Mouse (Mus musculus) MEL (cell line): Measurements from ENCODE around the gene 1700001P01Rik.

Source experiments
- CHD1 ChIP-seq: IDR thresholded peaks from 2 replicates; pipeline ENCODE4 v1.6.1; 2012; ENCODE audit warnings: low read depth, mild to moderate bottlenecking, inconsistent platforms, low read length, improper control_type of control experiment
- CHD2 ChIP-seq: IDR thresholded peaks from 2 replicates; pipeline ENCODE4 v1.6.1; 2011; ENCODE audit warnings: low read length, improper control_type of control experiment
- CTCF ChIP-seq, 3 experiments: IDR thresholded peaks in 2 of 3; conservative IDR thresholded peaks in 1 of 3; 2 replicates each; pipeline ENCODE4 v1.5.1; 2011 to 2012; ENCODE audit warnings: low read length in 3 of 3, low read depth in 2 of 3, mild to moderate bottlenecking in 2 of 3, improper control_type of control experiment in 1 of 3, inconsistent platforms in 1 of 3, mixed read lengths in 1 of 3, moderate library complexity in 1 of 3; ENCODE audit not compliant: control insufficient read depth in 1 of 3, insufficient read depth in 1 of 3, poor library complexity in 1 of 3, severe bottlenecking in 1 of 3
- EP300 ChIP-seq, 2 experiments: IDR thresholded peaks; 2 replicates each; pipeline ENCODE4 v1.6.1; 2011; ENCODE audit warnings: improper control_type of control experiment in 2 of 2, low read length in 2 of 2, low read depth in 1 of 2, mild to moderate bottlenecking in 1 of 2
- GATA1 ChIP-seq: IDR thresholded peaks from 2 replicates; pipeline ENCODE4 v1.6.1; 2011; ENCODE audit warnings: low read depth, low read length, improper control_type of control experiment
- KAT2A ChIP-seq: conservative IDR thresholded peaks from 2 replicates; pipeline ENCODE4 v1.6.1; 2012; ENCODE audit warnings: low read depth, low read length, improper control_type of control experiment, inconsistent platforms
- MAX ChIP-seq: IDR thresholded peaks from 2 replicates; pipeline ENCODE4 v1.6.1; 2011; ENCODE audit warnings: low read length, improper control_type of control experiment
- POLR2A ChIP-seq, 2 experiments: IDR thresholded peaks; 2 replicates each; pipeline ENCODE4 v1.6.1; 2011 to 2012; ENCODE audit warnings: low read length in 2 of 2, mild to moderate bottlenecking in 2 of 2, control low read depth in 1 of 2, improper control_type of control experiment in 1 of 2, low read depth in 1 of 2, moderate library complexity in 1 of 2; ENCODE audit not compliant: control insufficient read depth in 1 of 2, insufficient read depth in 1 of 2, poor library complexity in 1 of 2
- POLR2AphosphoS5 ChIP-seq: IDR thresholded peaks from 2 replicates; pipeline ENCODE4 v1.6.1; 2012; ENCODE audit warnings: low read depth, borderline replicate concordance, mild to moderate bottlenecking, inconsistent platforms, low read length, moderate library complexity, mixed read lengths
- RAD21 ChIP-seq: IDR thresholded peaks from 2 replicates; pipeline ENCODE4 v1.6.1; 2011; ENCODE audit warnings: mild to moderate bottlenecking, low read depth, low read length, improper control_type of control experiment
- RCOR1 ChIP-seq: IDR thresholded peaks from 2 replicates; pipeline ENCODE4 v1.6.1; 2012; ENCODE audit warnings: low read depth, mild to moderate bottlenecking, inconsistent platforms, low read length, improper control_type of control experiment
- ZNF384 ChIP-seq: IDR thresholded peaks from 2 replicates; pipeline ENCODE4 v1.6.1; 2012; ENCODE audit warnings: low read depth, mild to moderate bottlenecking, inconsistent platforms, low read length, improper control_type of control experiment

DNA sequence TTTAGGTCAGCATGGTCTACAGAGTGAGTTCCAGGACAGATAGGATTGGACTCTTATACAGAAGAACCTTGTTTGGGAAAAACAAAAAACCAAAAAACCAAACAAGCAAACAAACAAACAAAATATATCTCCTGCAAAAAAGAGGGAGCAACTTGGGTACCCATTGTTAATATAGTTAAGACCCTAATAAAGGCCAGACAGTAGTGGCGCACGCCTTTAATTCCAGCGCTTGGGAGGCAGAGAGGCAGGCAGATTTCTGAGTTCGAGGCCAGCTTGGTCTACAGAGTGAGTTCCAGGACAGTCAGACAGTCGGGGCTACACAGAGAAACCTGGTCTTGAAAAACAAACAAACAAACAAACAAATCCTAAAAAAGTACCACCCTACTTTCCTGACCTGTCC lies 14.0 kb upstream of the 1700001P01Rik start:
- TF ChIP-seq POLR2A (IDR thresholded peaks at IDR 0.05; ENCODE audit: control insufficient read depth in 1 of 2, insufficient read depth in 1 of 2, low read depth in 1 of 2, low read length in 2 of 2, poor library complexity in 1 of 2), result no peak
- TF ChIP-seq ZNF384, result no peak
- no peak for TF ChIP-seq RCOR1
- no peak for TF ChIP-seq KAT2A
- no peak for TF ChIP-seq CHD2
- TF ChIP-seq RAD21, result no peak
- no peak for TF ChIP-seq MAX
- no peak for TF ChIP-seq CHD1
- no peak for TF ChIP-seq GATA1
- no peak for TF ChIP-seq CTCF (IDR thresholded peaks at IDR 0.05 in 2 of 3, conservative IDR thresholded peaks at IDR 0.05 in 1 of 3; ENCODE audit: control insufficient read depth in 1 of 3, insufficient read depth in 1 of 3, low read depth in 2 of 3, low read length in 3 of 3, poor library complexity in 1 of 3, severe bottlenecking in 1 of 3)
- TF ChIP-seq EP300 (IDR thresholded peaks at IDR 0.05; ENCODE audit: low read depth in 1 of 2, low read length in 2 of 2), result no peak
- no peak for TF ChIP-seq POLR2AphosphoS5
